Mouse (Mus musculus): ENCODE measurements around the gene Aff1. TPM values are rescaled to one million over a fixed set of nuclear protein-coding genes. Genes with fewer than 3 reads are reported as not detected.

Aff1 gene
- 2.5 and 2.6 TPM in 2 replicates for polyA plus RNA-seq (2015; fragmentation: Nextera tagmentation; extraction: Ambion mirVana)

DNA sequence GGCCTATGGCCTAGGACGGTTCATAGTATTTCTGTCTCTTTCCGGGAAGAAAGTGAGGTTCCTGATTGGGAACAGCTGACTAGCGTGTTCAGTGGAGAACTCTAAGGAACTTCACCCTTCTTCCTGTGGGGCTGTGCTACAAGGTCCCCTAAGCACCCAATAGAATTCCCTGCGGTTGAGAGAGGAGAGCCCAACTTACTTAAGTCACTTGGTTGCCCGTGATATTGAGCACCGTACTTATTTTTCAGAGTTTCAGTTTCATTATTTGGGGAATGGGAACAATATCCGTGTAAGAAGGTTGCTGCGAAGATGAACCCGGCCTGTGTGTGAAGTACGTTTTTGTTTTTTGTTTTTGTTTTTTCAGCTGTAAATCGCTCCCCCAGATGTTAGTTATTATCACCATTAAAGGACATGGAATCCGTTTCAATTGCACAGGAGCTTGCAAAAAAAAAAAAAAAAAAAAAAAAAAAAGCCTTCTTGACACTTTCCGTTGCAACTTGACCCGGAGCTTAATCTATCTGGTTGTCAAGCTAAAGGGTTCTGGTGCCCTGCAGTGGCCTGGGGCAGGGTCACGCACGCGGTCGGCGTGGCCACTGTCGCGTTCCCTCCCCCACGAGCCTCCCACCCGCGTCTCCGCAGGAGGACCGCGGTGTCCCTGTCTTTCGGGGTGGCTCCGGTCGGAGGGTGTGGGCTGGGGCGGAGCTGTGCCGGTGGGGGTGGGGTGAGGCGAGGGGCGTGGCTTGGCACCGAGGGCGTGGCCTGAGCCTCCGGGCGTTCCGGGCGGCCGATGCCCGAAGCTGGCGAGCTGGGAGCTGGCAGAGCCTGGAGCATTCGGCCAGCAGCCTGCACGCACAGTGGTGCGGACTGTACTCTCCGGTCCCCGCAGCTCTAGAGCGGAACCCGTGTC, at the start of gene Aff1:
TSS of gene Aff1 (plus strand) at position 751 of the 907 bp plus-strand sequence.
- H3K4me2 ChIP-seq: peak within 1 kb of the TSS; percentile 100
- H3K9me3 ChIP-seq: no peaks in the 10 kb centered on the region
- H3K4me3 ChIP-seq: peak within 1 kb of the TSS; percentile 65
- no peaks in the 10 kb centered on the region for H3K36me3 ChIP-seq
- H3K27me3 ChIP-seq: peaks cover 21% of the 10 kb centered on the region
- H3K4me1 ChIP-seq (replicated peaks): peaks cover 18% of the 10 kb centered on the region
- H3K27ac ChIP-seq (replicated peaks): no peak within 1 kb of the TSS
- H3K9ac ChIP-seq: peak within 1 kb of the TSS; percentile 49
- ATAC-seq (ENCODE audit: low FRiP score, low read depth): peak; percentile 85
- WGBS: 4% methylated on average over 50 of the region's 50 CpGs

DNA sequence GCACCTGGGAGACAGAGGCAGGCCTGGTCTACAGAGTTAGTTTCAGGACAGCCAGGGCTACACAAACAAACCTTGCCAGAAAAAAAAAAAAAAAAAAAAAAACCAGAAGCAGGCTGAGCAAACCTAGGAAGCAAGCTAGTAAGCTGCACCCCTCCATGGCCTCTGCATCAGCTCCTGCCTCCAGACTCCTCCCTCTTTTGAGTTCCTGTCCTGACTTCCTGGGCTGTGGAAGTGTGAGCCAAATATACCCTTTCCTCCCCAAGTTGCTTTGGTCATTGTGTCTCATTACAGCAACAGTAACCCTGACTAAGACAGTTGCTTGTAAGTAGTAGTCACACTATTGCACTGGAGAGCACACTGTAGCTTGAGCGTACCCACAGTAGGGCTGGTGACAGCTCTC, 48.0 kb upstream of the Aff1 start:
- no peaks in the 10 kb centered on the region for H3K36me3 ChIP-seq
- no peak overlapping the region for H3K4me3 ChIP-seq
- H3K27ac ChIP-seq (replicated peaks): no peak overlapping the region
- H3K4me2 ChIP-seq: no peak overlapping the region
- no peaks in the 10 kb centered on the region for H3K27me3 ChIP-seq
- no peak for ATAC-seq (ENCODE audit: low FRiP score, low read depth)
- H3K9me3 ChIP-seq: no peaks in the 10 kb centered on the region
- 90% methylated on average over 1 of the region's 1 CpGs for WGBS
- H3K4me1 ChIP-seq (replicated peaks): no peaks in the 10 kb centered on the region
- H3K9ac ChIP-seq: no peak overlapping the region

DNA sequence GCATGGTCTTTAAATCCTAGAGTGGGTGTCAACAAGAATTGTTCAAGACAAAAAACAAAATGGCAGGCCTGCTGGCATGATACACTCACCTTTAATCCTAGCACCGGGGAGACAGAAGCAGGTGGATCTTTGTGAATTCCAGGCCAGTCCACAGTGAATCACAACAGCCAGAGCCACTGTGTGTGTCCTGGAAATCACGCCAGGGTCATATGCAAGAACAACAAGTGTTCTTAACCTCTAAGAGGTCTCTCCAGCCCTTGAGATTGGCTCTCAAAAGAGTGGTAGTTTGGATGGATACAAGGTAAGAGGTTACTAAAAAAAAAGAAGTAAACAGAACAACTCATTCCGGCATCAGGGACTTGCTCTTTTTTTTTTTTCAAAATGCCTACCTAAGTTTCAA, 44.9 kb upstream of the Aff1 start:
- Histone ChIP-seq H3K4me1 (replicated peaks) (no peaks in the 10 kb centered on the region), H3K27ac (replicated peaks) (no peak overlapping the region), H3K9ac (no peak overlapping the region), H3K9me3 (no peaks in the 10 kb centered on the region), H3K4me3 (no peak overlapping the region), H3K27me3 (no peaks in the 10 kb centered on the region), H3K4me2 (no peak overlapping the region), H3K36me3 (no peaks in the 10 kb centered on the region)
- WGBS: 90% methylated on average over 3 of the region's 3 CpGs
- no peak for ATAC-seq (ENCODE audit: low FRiP score, low read depth)

DNA sequence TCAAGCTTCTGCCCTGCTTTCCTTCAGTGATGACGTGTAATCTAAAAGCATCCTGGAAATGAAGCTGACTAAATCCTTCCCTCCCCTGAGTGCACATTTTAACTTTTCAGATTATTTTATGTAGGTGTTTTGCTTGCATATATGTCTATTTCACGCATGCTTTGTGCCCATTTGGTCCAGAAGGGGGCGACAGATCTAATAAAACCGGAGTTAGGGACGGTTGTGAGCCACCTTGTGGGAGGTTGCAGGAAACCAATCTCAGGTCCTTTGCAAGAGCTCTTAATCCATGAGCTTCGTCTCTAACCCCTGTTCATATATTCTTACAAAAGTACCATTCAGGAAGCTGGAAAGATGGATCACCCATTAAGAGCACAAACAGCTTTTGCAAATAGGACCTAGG, 37.9 kb upstream of the Aff1 start:
- Histone ChIP-seq H3K9me3 (no peaks in the 10 kb centered on the region), H3K4me1 (replicated peaks) (peaks cover 7% of the 10 kb centered on the region; the same call in 1 of the 2 replicates), H3K36me3 (no peaks in the 10 kb centered on the region), H3K27me3 (0 out of 2 replicates have a peak, but pooled peaks cover 4% of the 10 kb centered on the region), H3K9ac (no peak overlapping the region), H3K4me3 (no peak overlapping the region), H3K4me2 (no peak overlapping the region), H3K27ac (replicated peaks) (no peak overlapping the region)
- no peak for ATAC-seq (ENCODE audit: low FRiP score, low read depth)
- 29% methylated on average over 6 of the region's 6 CpGs for WGBS

DNA sequence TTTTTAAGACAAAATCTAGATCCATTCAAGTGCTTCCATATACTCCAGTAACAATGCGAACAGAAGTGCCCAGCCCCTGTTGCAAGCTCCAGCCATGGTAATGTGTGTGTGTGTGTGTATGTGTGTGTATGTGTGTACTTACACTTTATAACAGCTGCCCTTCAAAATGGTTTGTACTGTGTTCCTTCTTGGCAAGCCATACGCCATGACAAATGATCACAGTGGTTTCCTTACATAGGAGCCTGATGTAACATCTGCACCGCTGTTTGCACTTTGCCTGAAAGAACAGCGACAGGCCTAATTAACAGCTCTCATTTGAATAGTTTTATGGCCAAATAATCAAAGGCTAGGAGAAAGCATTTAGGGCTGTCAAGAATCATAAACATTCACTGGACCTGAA, 37.4 kb upstream of the Aff1 start:
- Histone ChIP-seq H3K36me3 (no peaks in the 10 kb centered on the region), H3K9me3 (no peaks in the 10 kb centered on the region), H3K4me2 (peak overlapping the region; percentile 100), H3K4me1 (replicated peaks) (peaks cover 7% of the 10 kb centered on the region; the same call in 1 of the 2 replicates), H3K27ac (replicated peaks) (no peak overlapping the region), H3K27me3 (0 out of 2 replicates have a peak, but pooled peaks cover 4% of the 10 kb centered on the region), H3K9ac (no peak overlapping the region), H3K4me3 (peak overlapping the region; percentile 58; the same call in 1 of the 2 replicates)
- WGBS: 58% methylated on average over 4 of the region's 4 CpGs
- no peak for ATAC-seq (ENCODE audit: low FRiP score, low read depth)

DNA sequence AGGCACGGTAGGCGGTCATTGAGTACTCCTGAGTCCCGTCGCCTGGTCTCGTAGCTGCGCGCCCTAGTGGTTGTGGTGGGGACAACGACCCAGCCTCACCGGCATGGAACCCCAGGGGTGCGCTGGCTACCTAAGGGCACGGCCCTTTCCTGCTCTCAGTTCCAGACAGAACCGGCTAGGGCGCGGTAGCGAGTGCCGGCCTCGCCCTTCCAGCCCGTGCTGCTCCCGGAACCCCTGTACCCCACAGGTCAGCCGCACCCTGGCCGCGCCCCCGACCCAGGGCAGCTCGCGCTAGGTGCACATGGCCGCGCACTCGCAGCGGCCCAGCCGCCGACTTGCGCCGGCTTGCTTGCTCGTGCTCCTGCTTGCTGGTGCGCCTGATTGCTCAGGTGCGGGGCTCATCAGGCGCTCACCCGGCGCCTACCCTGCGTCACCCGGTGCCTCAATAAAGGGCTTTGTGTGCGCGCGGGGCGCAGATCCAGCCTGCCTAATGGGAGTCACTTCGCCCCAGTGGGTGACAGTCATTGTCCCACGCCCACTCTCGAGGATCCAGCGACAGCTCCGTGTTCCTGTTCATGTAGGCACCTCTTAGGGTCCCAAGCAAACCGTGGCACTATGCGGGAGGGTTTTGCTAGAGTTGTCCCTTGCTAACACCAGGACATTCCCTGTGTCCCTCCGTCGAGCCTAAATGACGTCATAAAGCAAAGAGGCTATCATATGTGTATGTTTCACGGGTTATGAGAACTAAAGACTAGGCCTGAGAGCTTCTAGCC, 36.6 kb upstream of the Aff1 start, which contains the start of gene 1700016H13Rik:
TSS of gene 1700016H13Rik (minus strand) at position 665 of the 773 bp plus-strand sequence.
- H3K4me2 ChIP-seq: peak within 1 kb of the TSS; percentile 100
- ATAC-seq (ENCODE audit: low FRiP score, low read depth): peak; percentile 84
- peak within 1 kb of the TSS; percentile 58 for H3K4me3 ChIP-seq
- H3K9me3 ChIP-seq: no peaks in the 10 kb centered on the region
- H3K4me1 ChIP-seq (replicated peaks): peaks cover 7% of the 10 kb centered on the region; the same call in 1 of the 2 replicates
- H3K9ac ChIP-seq: peak within 1 kb of the TSS; percentile 56
- H3K27ac ChIP-seq (replicated peaks): no peak within 1 kb of the TSS
- no peaks in the 10 kb centered on the region for H3K36me3 ChIP-seq
- WGBS: 1% methylated on average over 39 of the region's 56 CpGs
- H3K27me3 ChIP-seq: 0 out of 2 replicates have a peak, but pooled peaks cover 4% of the 10 kb centered on the region

DNA sequence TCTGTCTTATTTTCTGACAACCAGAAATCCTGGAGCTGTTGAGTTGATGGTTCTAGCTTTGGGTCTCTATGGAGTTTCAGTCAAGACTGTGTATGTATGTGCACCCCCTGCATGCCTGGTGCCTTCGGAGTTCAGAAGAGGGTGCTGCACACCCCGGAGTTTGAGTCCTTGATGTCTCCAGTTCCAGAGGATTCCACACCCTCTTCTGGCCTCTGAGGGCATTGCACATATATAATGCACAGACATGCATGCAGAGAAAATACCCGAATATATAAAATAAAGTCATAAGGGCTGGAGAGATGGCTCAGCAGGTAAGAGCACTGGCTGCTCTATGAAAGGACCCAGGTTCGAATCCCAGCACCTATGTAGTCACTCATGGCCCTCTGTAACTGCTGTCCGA, 33.3 kb upstream of the Aff1 start:
- ATAC-seq (ENCODE audit: low FRiP score, low read depth): no peak
- H3K4me2 ChIP-seq: no peak overlapping the region
- peaks cover 7% of the 10 kb centered on the region; the same call in 1 of the 2 replicates for H3K4me1 ChIP-seq (replicated peaks)
- no peak overlapping the region for H3K27ac ChIP-seq (replicated peaks)
- no peak overlapping the region for H3K4me3 ChIP-seq
- WGBS: 65% methylated on average over 5 of the region's 5 CpGs
- 0 out of 2 replicates have a peak, but pooled peaks cover 4% of the 10 kb centered on the region for H3K27me3 ChIP-seq
- H3K36me3 ChIP-seq: no peaks in the 10 kb centered on the region
- H3K9me3 ChIP-seq: no peaks in the 10 kb centered on the region
- H3K9ac ChIP-seq: no peak overlapping the region

DNA sequence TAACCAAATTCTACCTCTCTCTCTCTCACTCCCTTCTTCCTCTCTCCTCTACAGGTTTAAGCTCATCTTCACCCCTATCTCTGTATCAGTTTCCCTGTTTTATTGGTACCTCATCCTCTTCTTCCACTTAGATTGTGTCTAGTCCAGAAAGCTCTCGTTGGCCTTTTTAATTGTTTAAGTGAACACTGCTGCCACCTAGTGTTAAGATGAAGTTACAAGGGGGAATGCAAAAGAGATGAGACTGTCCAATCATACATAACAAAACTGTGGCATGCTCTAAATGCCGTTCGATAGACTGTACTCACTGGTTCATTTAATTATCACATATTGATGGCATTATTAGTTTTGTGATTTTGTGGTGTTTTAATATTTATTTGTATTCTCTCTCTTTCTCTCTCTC, 32.6 kb upstream of the Aff1 start:
- Histone ChIP-seq H3K4me2 (no peak overlapping the region), H3K27me3 (0 out of 2 replicates have a peak, but pooled peaks cover 4% of the 10 kb centered on the region), H3K4me3 (no peak overlapping the region), H3K9me3 (no peaks in the 10 kb centered on the region), H3K27ac (replicated peaks) (no peak overlapping the region), H3K36me3 (no peaks in the 10 kb centered on the region), H3K9ac (no peak overlapping the region), H3K4me1 (replicated peaks) (peaks cover 7% of the 10 kb centered on the region; the same call in 1 of the 2 replicates)
- WGBS: 44% methylated on average over 3 of the region's 3 CpGs
- no peak for ATAC-seq (ENCODE audit: low FRiP score, low read depth)

DNA sequence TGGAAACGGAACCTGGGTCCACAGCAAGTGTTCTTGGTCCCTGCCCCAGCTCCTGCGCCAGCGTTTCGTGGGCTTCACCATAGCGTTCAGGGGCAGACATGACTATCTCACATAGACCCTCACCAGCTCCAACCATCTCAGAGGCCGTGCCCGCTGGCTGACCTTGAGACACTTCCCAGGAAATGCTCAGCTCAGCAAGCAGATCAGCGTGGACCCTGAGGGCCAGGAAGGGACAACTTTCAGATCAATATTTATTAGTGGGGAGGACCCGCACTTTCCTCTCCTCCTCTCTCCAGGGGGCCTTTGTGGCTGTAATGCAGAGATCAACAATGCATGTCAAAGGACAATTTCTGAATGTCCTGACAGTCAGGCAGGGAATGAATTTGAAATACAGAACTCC, 27.2 kb upstream of the Aff1 start:
- H3K9me3 ChIP-seq: no peaks in the 10 kb centered on the region
- no peaks in the 10 kb centered on the region for H3K36me3 ChIP-seq
- H3K4me1 ChIP-seq (replicated peaks): no peaks in the 10 kb centered on the region
- WGBS: 63% methylated on average over 9 of the region's 9 CpGs
- ATAC-seq (ENCODE audit: low FRiP score, low read depth): no peak
- no peak overlapping the region for H3K27ac ChIP-seq (replicated peaks)
- H3K27me3 ChIP-seq: no peaks in the 10 kb centered on the region
- no peak overlapping the region for H3K4me3 ChIP-seq
- H3K9ac ChIP-seq: no peak overlapping the region
- no peak overlapping the region for H3K4me2 ChIP-seq

DNA sequence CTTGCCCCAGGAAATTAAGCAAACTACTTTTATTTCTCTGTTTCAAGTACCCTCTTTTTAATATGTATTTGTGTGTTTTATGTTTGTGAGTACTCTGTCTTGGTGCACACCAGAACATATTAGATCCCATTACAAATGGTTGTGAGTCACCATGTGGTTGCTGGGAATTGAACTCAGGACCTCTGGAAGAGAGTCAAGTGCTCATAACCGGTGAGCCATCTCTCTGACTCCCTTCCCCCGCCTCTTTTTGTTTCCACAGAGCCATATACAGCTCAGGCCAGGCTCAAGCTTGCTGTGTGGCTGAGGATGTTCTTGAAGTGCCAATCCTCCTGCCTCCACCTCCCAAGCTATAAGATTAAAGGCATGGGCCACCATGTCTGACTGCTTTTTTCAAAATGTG, 26.3 kb upstream of the Aff1 start:
- Histone ChIP-seq H3K36me3 (no peaks in the 10 kb centered on the region), H3K4me1 (replicated peaks) (no peaks in the 10 kb centered on the region), H3K27me3 (no peaks in the 10 kb centered on the region), H3K9me3 (no peaks in the 10 kb centered on the region), H3K27ac (replicated peaks) (no peak overlapping the region), H3K4me3 (no peak overlapping the region), H3K9ac (no peak overlapping the region), H3K4me2 (no peak overlapping the region)
- ATAC-seq (ENCODE audit: low FRiP score, low read depth): no peak
- WGBS: 90% methylated on average over 2 of the region's 2 CpGs

DNA sequence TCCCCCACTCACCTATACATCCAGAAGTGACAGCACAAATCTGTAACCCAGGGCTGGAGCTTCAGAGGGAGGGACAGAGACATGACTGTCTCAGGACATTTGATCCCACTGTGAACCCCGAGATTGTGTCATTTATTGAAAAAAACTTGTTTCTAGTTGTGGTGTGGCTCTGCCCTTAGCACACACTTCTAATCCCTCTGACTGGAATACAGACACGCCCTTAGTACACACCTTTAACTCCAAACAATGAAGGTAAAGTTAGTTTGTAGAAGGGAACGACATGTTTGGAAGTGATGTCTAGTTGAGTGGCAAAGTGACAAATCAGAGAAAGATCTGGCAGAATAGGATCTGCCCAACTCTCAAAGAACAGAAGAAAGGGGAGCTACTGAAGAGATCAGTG, 20.3 kb upstream of the Aff1 start:
- ATAC-seq (ENCODE audit: low FRiP score, low read depth): no peak
- Histone ChIP-seq H3K36me3 (no peaks in the 10 kb centered on the region), H3K27ac (replicated peaks) (no peak overlapping the region), H3K9me3 (no peaks in the 10 kb centered on the region), H3K27me3 (no peaks in the 10 kb centered on the region), H3K4me3 (no peak overlapping the region), H3K4me1 (replicated peaks) (no peaks in the 10 kb centered on the region), H3K4me2 (no peak overlapping the region), H3K9ac (no peak overlapping the region)
- WGBS: 82% methylated on average over 3 of the region's 3 CpGs

DNA sequence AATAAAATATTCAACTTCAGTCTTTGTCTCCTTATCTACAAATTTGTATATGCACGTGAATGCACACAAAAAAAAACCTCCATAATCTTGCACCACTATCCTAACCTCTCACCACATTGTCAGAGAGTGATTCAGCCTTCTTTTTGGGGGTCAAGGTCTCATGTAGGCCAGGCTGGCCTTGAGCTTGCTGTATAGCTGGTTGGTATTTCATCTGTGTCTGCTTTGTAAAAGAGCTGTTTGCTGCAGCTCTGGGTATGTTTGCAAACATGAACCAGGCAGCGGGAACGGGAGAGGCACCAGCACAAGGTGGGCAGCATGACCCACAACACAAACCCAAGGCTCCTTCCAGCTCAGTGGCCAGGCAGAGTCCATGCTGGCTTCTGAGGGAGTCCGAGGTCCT, 18.6 kb upstream of the Aff1 start:
- Histone ChIP-seq H3K9ac (no peak overlapping the region), H3K27ac (replicated peaks) (no peak overlapping the region), H3K4me3 (no peak overlapping the region), H3K4me1 (replicated peaks) (no peaks in the 10 kb centered on the region), H3K4me2 (no peak overlapping the region), H3K36me3 (no peaks in the 10 kb centered on the region), H3K27me3 (no peaks in the 10 kb centered on the region), H3K9me3 (no peaks in the 10 kb centered on the region)
- 81% methylated on average over 4 of the region's 4 CpGs for WGBS
- ATAC-seq (ENCODE audit: low FRiP score, low read depth): no peak
